Mouse (Mus musculus): ENCODE measurements around the gene Atp23. TPM values are rescaled to one million over a fixed set of nuclear protein-coding genes. Genes with fewer than 3 reads are reported as not detected.

Gene Atp23
- 9.1 and 10.3 TPM in 2 replicates for polyA plus RNA-seq (2015; fragmentation: Nextera tagmentation; extraction: Ambion mirVana)

- H3K4me2 ChIP-seq (replicated peaks; ENCODE audit: low read depth) = peak within 1 kb of the TSS; percentile 99
- ATAC-seq (ENCODE audit: low FRiP score, low TSS enrichment) = peak; percentile 87
- 0 out of 2 replicates have a peak within 1 kb of the TSS, but pooled peaks have one; percentile 45 for H3K27ac ChIP-seq (replicated peaks)
- WGBS = under 1% methylated on average over 49 of the region's 56 CpGs
- H3K36me3 ChIP-seq (ENCODE audit: control insufficient read depth, insufficient read depth, low read length) = 0 out of 2 replicates have a peak, but pooled peaks cover 3% of the 10 kb centered on the region
- TF ChIP-seq EP300 (optimal IDR thresholded peaks at IDR 0.05) (no peak), CTCF (IDR thresholded peaks at IDR 0.05; ENCODE audit: low read depth) (no peak)
- H3K4me1 ChIP-seq (replicated peaks; ENCODE audit: control insufficient read depth, insufficient read depth) = no peaks in the 10 kb centered on the region
- no peaks in the 10 kb centered on the region for H3K27me3 ChIP-seq (ENCODE audit: control insufficient read depth, insufficient read depth, low read length)
- H3K9me3 ChIP-seq (ENCODE audit: control insufficient read depth, low read length) = no peaks in the 10 kb centered on the region
- DNase-seq (ENCODE audit: low spot score) = peak; percentile 93
- H3K9ac ChIP-seq (ENCODE audit: low read length) = peak within 1 kb of the TSS; percentile 71
- peak within 1 kb of the TSS; percentile 66 for H3K4me3 ChIP-seq (ENCODE audit: low read depth, low read length)
These were observed at the start of gene Atp23 for GRCm38 (mm10) chr10:126900821-126901487. Gene Atp23 (minus strand): TSS chr10:126901355.

GRCm38 (mm10) chr10:126950572-126950971, 49.4 kb upstream of the Atp23 start:
- no peak overlapping the region for H3K4me2 ChIP-seq (replicated peaks; ENCODE audit: low read depth)
- H3K4me1 ChIP-seq (replicated peaks; ENCODE audit: control insufficient read depth, insufficient read depth) = no peaks in the 10 kb centered on the region
- no peak overlapping the region for H3K4me3 ChIP-seq (ENCODE audit: low read depth, low read length)
- H3K36me3 ChIP-seq (ENCODE audit: control insufficient read depth, insufficient read depth, low read length) = no peaks in the 10 kb centered on the region
- H3K9ac ChIP-seq (ENCODE audit: low read length) = no peak overlapping the region
- 70% methylated on average over 4 of the region's 4 CpGs for WGBS
- H3K9me3 ChIP-seq (ENCODE audit: control insufficient read depth, low read length) = no peaks in the 10 kb centered on the region
- no peaks in the 10 kb centered on the region for H3K27me3 ChIP-seq (ENCODE audit: control insufficient read depth, insufficient read depth, low read length)
- DNase-seq (ENCODE audit: low spot score) (no peak), ATAC-seq (ENCODE audit: low FRiP score, low TSS enrichment) (no peak; the same call in 1 of the 2 replicates)
- no peak overlapping the region for H3K27ac ChIP-seq (replicated peaks)
- TF ChIP-seq CTCF (IDR thresholded peaks at IDR 0.05; ENCODE audit: low read depth) (no peak), EP300 (optimal IDR thresholded peaks at IDR 0.05) (no peak)

- no peak overlapping the region for H3K9ac ChIP-seq (ENCODE audit: low read length)
- no peak overlapping the region for H3K4me3 ChIP-seq (ENCODE audit: low read depth, low read length)
- H3K27ac ChIP-seq (replicated peaks) = no peak overlapping the region
- no peaks in the 10 kb centered on the region for H3K36me3 ChIP-seq (ENCODE audit: control insufficient read depth, insufficient read depth, low read length)
- ATAC-seq (ENCODE audit: low FRiP score, low TSS enrichment) = no peak; the same call in 1 of the 2 replicates
- DNase-seq (ENCODE audit: low spot score) = no peak
- H3K27me3 ChIP-seq (ENCODE audit: control insufficient read depth, insufficient read depth, low read length) = no peaks in the 10 kb centered on the region
- TF ChIP-seq CTCF (IDR thresholded peaks at IDR 0.05; ENCODE audit: low read depth) (no peak), EP300 (optimal IDR thresholded peaks at IDR 0.05) (no peak)
- no peaks in the 10 kb centered on the region for H3K9me3 ChIP-seq (ENCODE audit: control insufficient read depth, low read length)
- no peaks in the 10 kb centered on the region for H3K4me1 ChIP-seq (replicated peaks; ENCODE audit: control insufficient read depth, insufficient read depth)
- 41% methylated on average over 5 of the region's 5 CpGs for WGBS
- no peak overlapping the region for H3K4me2 ChIP-seq (replicated peaks; ENCODE audit: low read depth)
These were observed 48.7 kb upstream of the Atp23 start for GRCm38 (mm10) chr10:126949824-126950223.

- 87% methylated on average over 5 of the region's 5 CpGs for WGBS
- Histone ChIP-seq H3K9me3 (ENCODE audit: control insufficient read depth, low read length) (no peaks in the 10 kb centered on the region), H3K4me2 (replicated peaks; ENCODE audit: low read depth) (no peak overlapping the region), H3K36me3 (ENCODE audit: control insufficient read depth, insufficient read depth, low read length) (no peaks in the 10 kb centered on the region), H3K4me3 (ENCODE audit: low read depth, low read length) (no peak overlapping the region), H3K9ac (ENCODE audit: low read length) (no peak overlapping the region), H3K27ac (replicated peaks) (no peak overlapping the region), H3K27me3 (ENCODE audit: control insufficient read depth, insufficient read depth, low read length) (no peaks in the 10 kb centered on the region), H3K4me1 (replicated peaks; ENCODE audit: control insufficient read depth, insufficient read depth) (no peaks in the 10 kb centered on the region)
- ATAC-seq (ENCODE audit: low FRiP score, low TSS enrichment) (no peak), DNase-seq (ENCODE audit: low spot score) (no peak)
- TF ChIP-seq EP300 (optimal IDR thresholded peaks at IDR 0.05) = no peak
- TF ChIP-seq CTCF (IDR thresholded peaks at IDR 0.05; ENCODE audit: low read depth) = no peak
These were observed 44.4 kb upstream of the Atp23 start for GRCm38 (mm10) chr10:126945531-126945930.

GRCm38 (mm10) chr10:126940949-126941348, 39.8 kb upstream of the Atp23 start:
- Histone ChIP-seq H3K4me1 (replicated peaks; ENCODE audit: control insufficient read depth, insufficient read depth) (peaks cover 5% of the 10 kb centered on the region; the same call in 1 of the 2 replicates), H3K36me3 (ENCODE audit: control insufficient read depth, insufficient read depth, low read length) (no peaks in the 10 kb centered on the region), H3K27ac (replicated peaks) (no peak overlapping the region), H3K4me2 (replicated peaks; ENCODE audit: low read depth) (no peak overlapping the region), H3K9ac (ENCODE audit: low read length) (no peak overlapping the region), H3K27me3 (ENCODE audit: control insufficient read depth, insufficient read depth, low read length) (no peaks in the 10 kb centered on the region), H3K4me3 (ENCODE audit: low read depth, low read length) (no peak overlapping the region), H3K9me3 (ENCODE audit: control insufficient read depth, low read length) (no peaks in the 10 kb centered on the region)
- no peak for ATAC-seq (ENCODE audit: low FRiP score, low TSS enrichment)
- 66% methylated on average over 7 of the region's 7 CpGs for WGBS
- TF ChIP-seq CTCF (IDR thresholded peaks at IDR 0.05; ENCODE audit: low read depth) = no peak
- no peak for TF ChIP-seq EP300 (optimal IDR thresholded peaks at IDR 0.05)
- no peak for DNase-seq (ENCODE audit: low spot score)
